Mouse (Mus musculus) bone marrow macrophage, adult 2 months (primary cell): ENCODE data around the gene Tnfsf9. TPM values are rescaled to one million over a fixed set of nuclear protein-coding genes. Genes with fewer than 3 reads are reported as not detected.

Source experiments
- H3K27ac ChIP-seq: 2 replicates; pipeline ENCODE4 v1.5.1; 2012; ENCODE audit warnings: low read depth, low read length; ENCODE audit not compliant: insufficient read depth
- H3K4me1 ChIP-seq: 2 replicates; pipeline ENCODE4 v1.6.1; 2012; ENCODE audit warnings: low read length; ENCODE audit not compliant: control insufficient read depth, insufficient read depth
- H3K4me3 ChIP-seq: 2 replicates; pipeline ENCODE4 v1.5.1; 2012; ENCODE audit warnings: mild to moderate bottlenecking, low read length, moderate library complexity; ENCODE audit not compliant: insufficient read depth
- CTCF ChIP-seq: IDR thresholded peaks from 2 replicates; pipeline ENCODE4 v1.5.1; 2012; ENCODE audit warnings: low read depth, mild to moderate bottlenecking, low read length, moderate library complexity
- POLR2A ChIP-seq: IDR thresholded peaks from 2 replicates; pipeline ENCODE4 v1.6.1; 2012; ENCODE audit warnings: mild to moderate bottlenecking, low read depth, low read length, borderline replicate concordance
- polyA plus RNA-seq: library from polyadenylated mRNA; stranded (reverse); fragments of >200 nt; gene quantifications from 2 replicates; pipeline ENCODE4 v1.2.4, GENCODE M21; 2012; ENCODE audit not compliant: missing spikeins, insufficient read depth, insufficient read length

Gene Tnfsf9
- polyA plus RNA-seq, 1 experiment: 6.0 TPM

GRCm38 (mm10) chr17:57066908-57067307 lies 38.2 kb upstream of the Tnfsf9 start:
- Histone ChIP-seq H3K4me1 (no peaks in the 10 kb centered on the region), H3K4me3 (no peak overlapping the region), H3K27ac (no peak overlapping the region)
- no peak for TF ChIP-seq CTCF
- TF ChIP-seq POLR2A: no peak

- no peak for TF ChIP-seq CTCF
- TF ChIP-seq POLR2A: no peak
- no peaks in the 10 kb centered on the region for H3K4me1 ChIP-seq
- H3K27ac ChIP-seq: no peak overlapping the region
- no peak overlapping the region for H3K4me3 ChIP-seq
These were observed 34.9 kb upstream of the Tnfsf9 start for GRCm38 (mm10) chr17:57070272-57070671.

- Histone ChIP-seq H3K4me1 (no peaks in the 10 kb centered on the region), H3K4me3 (no peak overlapping the region), H3K27ac (no peak overlapping the region)
- no peak for TF ChIP-seq POLR2A
These were observed 34.4 kb upstream of the Tnfsf9 start for GRCm38 (mm10) chr17:57070699-57071098.

- TF ChIP-seq CTCF (no peak), POLR2A (no peak)
- Histone ChIP-seq H3K27ac (no peak overlapping the region), H3K4me3 (no peak overlapping the region), H3K4me1 (peaks cover 24% of the 10 kb centered on the region)
These were observed 28.2 kb upstream of the Tnfsf9 start for GRCm38 (mm10) chr17:57076916-57077315.

GRCm38 (mm10) chr17:57078336-57078735 lies 26.8 kb upstream of the Tnfsf9 start, which contains the start of gene Dennd1c:
TSS of gene Dennd1c (minus strand) at chr17:57078514.
- Histone ChIP-seq H3K4me3 (peak within 1 kb of the TSS; percentile 55), H3K27ac (peak within 1 kb of the TSS; percentile 63), H3K4me1 (peaks cover 24% of the 10 kb centered on the region)
- no peak for TF ChIP-seq CTCF
- TF ChIP-seq POLR2A: no peak

GRCm38 (mm10) chr17:57079919-57080318 lies 25.2 kb upstream of the Tnfsf9 start:
- TF ChIP-seq CTCF: no peak
- TF ChIP-seq POLR2A: no peak
- Histone ChIP-seq H3K4me3 (no peak overlapping the region), H3K27ac (no peak overlapping the region), H3K4me1 (peaks cover 24% of the 10 kb centered on the region)

GRCm38 (mm10) chr17:57081234-57081842 lies 23.8 kb upstream of the Tnfsf9 start:
- H3K27ac ChIP-seq: no peak overlapping the region
- no peak overlapping the region for H3K4me3 ChIP-seq
- peaks cover 24% of the 10 kb centered on the region for H3K4me1 ChIP-seq
- no peak for TF ChIP-seq POLR2A
- no peak for TF ChIP-seq CTCF

- TF ChIP-seq POLR2A: no peak
- no peak for TF ChIP-seq CTCF
- peaks cover 27% of the 10 kb centered on the region for H3K4me1 ChIP-seq
- H3K4me3 ChIP-seq: no peak overlapping the region
- H3K27ac ChIP-seq: no peak overlapping the region
These were observed 22.6 kb upstream of the Tnfsf9 start for GRCm38 (mm10) chr17:57082481-57082880.

GRCm38 (mm10) chr17:57085970-57086757 lies 19.0 kb upstream of the Tnfsf9 start:
- Histone ChIP-seq H3K4me1 (peaks cover 16% of the 10 kb centered on the region), H3K27ac (no peak overlapping the region), H3K4me3 (no peak overlapping the region)
- no peak for TF ChIP-seq CTCF
- TF ChIP-seq POLR2A: no peak

GRCm38 (mm10) chr17:57087049-57087832 lies 17.9 kb upstream of the Tnfsf9 start, which contains the start of gene Tubb4a:
TSS of gene Tubb4a (minus strand) at chr17:57087782.
- Histone ChIP-seq H3K4me1 (peaks cover 16% of the 10 kb centered on the region), H3K4me3 (no peak within 1 kb of the TSS), H3K27ac (no peak within 1 kb of the TSS)
- TF ChIP-seq CTCF: no peak
- no peak for TF ChIP-seq POLR2A
